Mouse (Mus musculus) midbrain, embryonic 14.5 days (tissue): ENCODE data around the gene Pdss2. TPM values are rescaled to one million over a fixed set of nuclear protein-coding genes. Genes with fewer than 3 reads are reported as not detected.
A peak's percentile ranks its signal among the peaks of the same experiment; 100 is the strongest.

Experiments used
- ATAC-seq: fragments of 200-750 bp; cut with Nextera tagmentation; 2 replicates; pipeline ENCODE4 v1.8.0; 2017; ENCODE audit warnings: moderate number of reproducible peaks, moderate library complexity; ENCODE audit not compliant: low FRiP score, low TSS enrichment
- DNase-seq: peaks from one replicate; pipeline ENCODE4 v3.0.0-alpha.2; 2015
- H3K27ac ChIP-seq: fragments of 300-500 bp; sonication (generic); replicated peaks from 2 replicates; pipeline ENCODE4 v1.5.1; 2014; ENCODE audit warnings: mild to moderate bottlenecking, low read depth, low read length, moderate library complexity
- H3K27me3 ChIP-seq: fragments of 300-500 bp; sonication (generic); 2 replicates; pipeline ENCODE4 v1.6.1; 2014; ENCODE audit warnings: low read length, control low read depth, mixed read lengths; ENCODE audit not compliant: control insufficient read depth, insufficient read depth
- H3K36me3 ChIP-seq: fragments of 300-500 bp; sonication (generic); 2 replicates; pipeline ENCODE4 v1.6.1; 2014; ENCODE audit warnings: low read length, control low read depth; ENCODE audit not compliant: control insufficient read depth, insufficient read depth
- H3K4me1 ChIP-seq: fragments of 300-500 bp; sonication (generic); 2 replicates; pipeline ENCODE4 v1.6.1; 2014; ENCODE audit warnings: mild to moderate bottlenecking, antibody characterized with exemption, low read length, control low read depth; ENCODE audit not compliant: control insufficient read depth, insufficient read depth
- H3K4me2 ChIP-seq: fragments of 300-500 bp; sonication (generic); 2 replicates; pipeline ENCODE4 v1.6.1; 2014; ENCODE audit warnings: mild to moderate bottlenecking, low read length, moderate library complexity
- H3K4me3 ChIP-seq: fragments of 300-500 bp; sonication (generic); replicated peaks from 2 replicates; pipeline ENCODE4 v1.5.1; 2014; ENCODE audit warnings: low read depth, low read length
- H3K9ac ChIP-seq: fragments of 300-500 bp; sonication (generic); replicated peaks from 2 replicates; pipeline ENCODE4 v1.6.1; 2014; ENCODE audit warnings: mild to moderate bottlenecking, low read length, moderate library complexity
- H3K9me3 ChIP-seq: fragments of 300-500 bp; sonication (generic); 2 replicates; pipeline ENCODE4 v1.6.1; 2016; ENCODE audit warnings: low read length, control low read depth, mixed read lengths; ENCODE audit not compliant: control insufficient read depth
- WGBS: fragments of 180-500 bp; shearing (Covaris S2); extraction: QIAGEN DNeasy Blood & Tissue Kit; methylation state at CpG from one replicate; pipeline ENCODE4 v1.1.7; 2014; 5-methylcytosine and 5-hydroxymethylcytosine counted together
- polyA plus RNA-seq: library from polyadenylated mRNA; unstranded; fragments of >200 nt; fragmentation: Nextera tagmentation; extraction: Ambion mirVana; gene quantifications from 2 replicates; pipeline ENCODE4 v1.2.1, GENCODE M21; 2014

Gene Pdss2
- polyA plus RNA-seq, 1 experiment from 2014 or later, result 19.0 TPM

GRCm38 (mm10) chr10:43229236-43229635 is 8.0 kb downstream of the Pdss2 start:
- Histone ChIP-seq H3K4me2 (no peak overlapping the region), H3K9me3 (no peaks in the 10 kb centered on the region), H3K4me1 (no peaks in the 10 kb centered on the region), H3K27ac (no peak overlapping the region), H3K27me3 (no peaks in the 10 kb centered on the region), H3K9ac (no peak overlapping the region), H3K36me3 (no peaks in the 10 kb centered on the region), H3K4me3 (no peak overlapping the region)
- WGBS, result 94% methylated on average over 2 of the region's 2 CpGs
- ATAC-seq, result no peak
- DNase-seq, result no peak

GRCm38 (mm10) chr10:43234522-43234921 is 13.2 kb downstream of the Pdss2 start:
- WGBS, result 74% methylated on average over 4 of the region's 4 CpGs
- no peak for ATAC-seq

GRCm38 (mm10) chr10:43235011-43235410 is 13.7 kb downstream of the Pdss2 start:
- H3K9me3 ChIP-seq, result peaks cover 1% of the 10 kb centered on the region; the same call in 1 of the 2 replicates

More at GRCm38 (mm10) chr10:43234522-43234921, 13.2 kb downstream of the Pdss2 start:
- Histone ChIP-seq H3K27ac (no peak overlapping the region), H3K9me3 (no peaks in the 10 kb centered on the region), H3K4me1 (no peaks in the 10 kb centered on the region), H3K4me2 (no peak overlapping the region), H3K4me3 (no peak overlapping the region), H3K27me3 (no peaks in the 10 kb centered on the region), H3K9ac (no peak overlapping the region), H3K36me3 (no peaks in the 10 kb centered on the region)
- DNase-seq, result no peak

GRCm38 (mm10) chr10:43235758-43236669 is 14.7 kb downstream of the Pdss2 start:
- WGBS, result 94% methylated on average over 5 of the region's 5 CpGs
- Histone ChIP-seq H3K36me3 (no peaks in the 10 kb centered on the region), H3K9ac (no peak overlapping the region), H3K4me3 (no peak overlapping the region), H3K27me3 (no peaks in the 10 kb centered on the region), H3K4me2 (no peak overlapping the region), H3K27ac (no peak overlapping the region), H3K9me3 (peaks cover 2% of the 10 kb centered on the region; the same call in 1 of the 2 replicates), H3K4me1 (no peaks in the 10 kb centered on the region)
- DNase-seq (no peak), ATAC-seq (no peak)

More at GRCm38 (mm10) chr10:43235011-43235410, 13.7 kb downstream of the Pdss2 start:
- no peak for ATAC-seq
- Histone ChIP-seq H3K9ac (no peak overlapping the region), H3K27me3 (no peaks in the 10 kb centered on the region), H3K4me3 (no peak overlapping the region), H3K27ac (no peak overlapping the region), H3K4me2 (no peak overlapping the region), H3K36me3 (no peaks in the 10 kb centered on the region), H3K4me1 (no peaks in the 10 kb centered on the region)
- WGBS, result 91% methylated on average over 3 of the region's 3 CpGs
- no peak for DNase-seq

- H3K4me1 ChIP-seq, result peaks cover 12% of the 10 kb centered on the region; the same call in 1 of the 2 replicates
- no peak overlapping the region for H3K27ac ChIP-seq
- no peak overlapping the region for H3K9ac ChIP-seq
- DNase-seq (peak; percentile 30), ATAC-seq (no peak)
- H3K36me3 ChIP-seq, result no peaks in the 10 kb centered on the region
- no peak overlapping the region for H3K4me2 ChIP-seq
- H3K9me3 ChIP-seq, result peaks cover 2% of the 10 kb centered on the region; the same call in 1 of the 2 replicates
- WGBS, result 45% methylated on average over 8 of the region's 8 CpGs
- H3K27me3 ChIP-seq, result no peaks in the 10 kb centered on the region
- no peak overlapping the region for H3K4me3 ChIP-seq
These were observed 20.9 kb downstream of the Pdss2 start for GRCm38 (mm10) chr10:43242215-43242614.

- Histone ChIP-seq H3K4me1 (peaks cover 12% of the 10 kb centered on the region; the same call in 1 of the 2 replicates), H3K9me3 (peaks cover 2% of the 10 kb centered on the region; the same call in 1 of the 2 replicates), H3K9ac (no peak overlapping the region), H3K36me3 (no peaks in the 10 kb centered on the region), H3K27me3 (no peaks in the 10 kb centered on the region), H3K4me3 (no peak overlapping the region), H3K27ac (no peak overlapping the region), H3K4me2 (no peak overlapping the region)
- DNase-seq, result no peak
- WGBS, result 19% methylated on average over 3 of the region's 3 CpGs
- no peak for ATAC-seq
These were observed 23.0 kb downstream of the Pdss2 start for GRCm38 (mm10) chr10:43244262-43244806.

- ATAC-seq, result no peak
- WGBS, result 58% methylated on average over 17 of the region's 17 CpGs
- Histone ChIP-seq H3K27ac (no peak overlapping the region), H3K36me3 (no peaks in the 10 kb centered on the region), H3K4me1 (peaks cover 12% of the 10 kb centered on the region; the same call in 1 of the 2 replicates), H3K9ac (no peak overlapping the region), H3K4me3 (no peak overlapping the region), H3K4me2 (no peak overlapping the region), H3K27me3 (no peaks in the 10 kb centered on the region), H3K9me3 (no peaks in the 10 kb centered on the region)
- DNase-seq, result no peak
These were observed 24.3 kb downstream of the Pdss2 start for GRCm38 (mm10) chr10:43245461-43246200.

GRCm38 (mm10) chr10:43247994-43248393 is 26.7 kb downstream of the Pdss2 start:
- Histone ChIP-seq H3K4me1 (peaks cover 7% of the 10 kb centered on the region; the same call in 1 of the 2 replicates), H3K4me2 (no peak overlapping the region), H3K27ac (no peak overlapping the region), H3K27me3 (no peaks in the 10 kb centered on the region), H3K9ac (no peak overlapping the region), H3K9me3 (no peaks in the 10 kb centered on the region), H3K36me3 (no peaks in the 10 kb centered on the region), H3K4me3 (no peak overlapping the region)
- ATAC-seq (no peak), DNase-seq (no peak)
- 47% methylated on average over 5 of the region's 5 CpGs for WGBS
